Mouse (Mus musculus): ENCODE measurements around the gene Zfp108. TPM values are rescaled to one million over a fixed set of nuclear protein-coding genes. Genes with fewer than 3 reads are reported as not detected.
A peak's percentile ranks its signal among the peaks of the same experiment; 100 is the strongest.

Gene Zfp108
- polyA plus RNA-seq (2015; fragmentation: Nextera tagmentation; extraction: Ambion mirVana): 4.6 and 5.1 TPM in 2 replicates

DNA sequence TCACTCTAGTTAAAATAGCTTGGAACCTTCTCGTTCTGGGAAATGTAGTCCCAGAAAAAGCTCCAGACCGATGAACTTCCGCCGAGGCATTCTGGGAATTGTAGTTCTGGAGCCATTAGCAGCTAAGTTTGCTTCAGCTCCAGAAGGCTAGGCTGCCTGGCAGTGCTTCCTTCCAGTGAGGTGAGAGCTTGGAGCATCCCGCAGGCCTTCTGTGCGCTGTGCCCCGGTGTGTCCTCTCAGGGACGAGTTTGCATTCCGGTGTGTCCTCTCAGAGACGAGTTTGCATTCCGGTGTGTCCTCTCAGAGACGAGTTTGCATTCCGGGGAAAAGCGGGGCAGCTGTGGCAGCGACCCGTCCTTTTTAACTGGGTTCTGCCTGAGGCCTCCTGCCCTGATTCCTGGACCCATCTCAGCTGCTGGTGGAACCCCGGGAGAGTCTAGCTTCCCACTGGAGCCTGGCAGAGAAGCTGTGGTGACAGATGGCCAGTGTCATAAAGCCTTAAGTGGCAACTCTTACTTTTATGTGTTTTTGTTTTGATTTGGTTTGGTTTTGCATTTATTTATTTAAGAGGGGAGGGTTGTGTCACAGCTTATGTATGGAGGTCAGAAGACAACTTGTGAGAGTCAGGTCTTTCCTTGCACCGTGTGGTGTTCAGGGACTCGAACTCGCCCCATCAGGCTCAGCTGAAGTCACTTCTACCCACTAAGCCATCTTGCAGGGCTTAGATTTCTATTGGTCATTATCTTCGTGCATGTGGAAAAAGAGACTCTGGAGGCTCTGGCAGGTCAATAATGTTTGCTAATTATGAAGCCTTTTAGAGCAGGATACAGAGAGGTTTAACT is at the start of gene Zfp108:
TSS of gene Zfp108 (plus strand) at position 162 of the 842 bp plus-strand sequence.
- Histone ChIP-seq H3K36me3 (peaks cover 6% of the 10 kb centered on the region; the same call in 1 of the 2 replicates), H3K27me3 (no peaks in the 10 kb centered on the region), H3K4me3 (replicated peaks) (peak within 1 kb of the TSS; percentile 49), H3K27ac (peak within 1 kb of the TSS; percentile 7; the same call in 1 of the 2 replicates), H3K9ac (replicated peaks) (peak within 1 kb of the TSS; percentile 58), H3K9me3 (no peaks in the 10 kb centered on the region), H3K4me1 (replicated peaks) (peaks cover 25% of the 10 kb centered on the region), H3K4me2 (replicated peaks) (peak within 1 kb of the TSS; percentile 56)
- peak; percentile 94 for ATAC-seq
- 19% methylated on average over 21 of the region's 21 CpGs for WGBS

DNA sequence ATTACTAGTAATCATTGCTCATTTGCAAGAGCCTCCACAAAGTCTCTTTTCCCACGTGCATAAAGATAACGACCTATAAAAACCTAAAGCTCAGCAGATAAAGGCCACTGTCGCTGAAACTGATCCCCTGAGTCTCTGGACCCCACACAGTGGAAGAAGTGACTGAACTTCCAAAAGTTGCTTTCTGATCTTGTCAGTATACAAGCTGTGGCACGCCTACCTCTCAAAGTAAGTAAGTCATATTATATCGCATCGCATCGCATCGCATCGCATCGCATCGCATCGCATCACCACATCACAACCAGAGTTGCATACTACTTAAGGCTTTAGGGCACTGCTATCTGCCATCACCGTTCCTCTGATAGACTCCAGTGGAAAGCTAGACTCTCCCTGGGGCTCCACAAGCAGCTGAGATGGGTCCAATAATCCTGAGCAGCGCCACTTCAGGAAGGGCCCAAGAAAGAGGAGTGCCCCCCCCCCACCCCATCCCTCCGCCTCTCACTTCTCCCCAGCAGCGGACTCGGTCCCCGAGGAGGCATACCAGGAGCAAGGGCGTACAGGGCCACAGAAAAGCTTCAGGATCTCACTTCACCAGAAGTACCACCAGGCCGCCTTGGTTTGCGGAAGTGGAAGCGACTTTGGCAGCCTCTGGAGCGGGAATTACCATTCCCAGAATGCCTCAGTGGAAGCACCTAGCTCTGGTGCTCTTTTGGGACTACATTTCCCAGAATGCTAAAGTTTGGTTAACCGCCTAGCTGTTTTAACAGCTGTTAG is 46.9 kb upstream of the Zfp108 start:
- peak overlapping the region; percentile 44; the same call in 1 of the 2 replicates for H3K27ac ChIP-seq
- 16% methylated on average over 24 of the region's 24 CpGs for WGBS
- peaks cover 29% of the 10 kb centered on the region for H3K36me3 ChIP-seq
- H3K4me1 ChIP-seq (replicated peaks): peaks cover 10% of the 10 kb centered on the region
- ATAC-seq: peak; percentile 90
- peak overlapping the region; percentile 70 for H3K4me2 ChIP-seq (replicated peaks)
- H3K9me3 ChIP-seq: no peaks in the 10 kb centered on the region
- H3K9ac ChIP-seq (replicated peaks): peak overlapping the region; percentile 83
- no peaks in the 10 kb centered on the region for H3K27me3 ChIP-seq
- peak overlapping the region; percentile 63 for H3K4me3 ChIP-seq (replicated peaks)

DNA sequence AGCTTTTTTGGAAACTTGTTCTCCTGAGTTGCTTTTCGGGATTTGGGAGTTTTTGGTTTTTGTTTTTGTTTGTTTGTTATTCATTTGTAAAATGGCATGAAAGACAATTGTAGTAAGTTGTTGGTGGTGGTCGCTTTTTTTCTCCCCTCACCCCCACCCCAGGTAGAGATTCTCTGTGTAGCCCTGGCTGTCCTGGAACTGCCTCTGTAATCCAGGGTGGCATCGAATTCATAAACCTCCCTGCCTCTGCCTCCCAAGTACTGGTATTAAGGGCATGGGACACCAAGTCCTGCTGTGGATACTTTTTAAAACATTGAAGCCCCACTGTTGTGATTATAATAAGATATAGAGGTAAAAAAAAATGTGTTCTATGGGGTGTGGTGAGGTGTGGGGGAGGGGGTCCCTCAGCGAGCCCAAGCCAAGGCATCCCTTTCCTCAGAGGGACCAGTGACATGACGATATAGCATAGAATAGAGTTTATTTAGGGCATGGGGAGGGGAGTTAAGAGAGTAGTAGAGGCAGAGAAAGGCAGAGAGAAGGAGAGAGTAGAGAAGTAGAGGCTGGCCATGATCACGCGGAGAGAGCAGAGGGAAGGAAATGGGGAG is 46.2 kb upstream of the Zfp108 start:
- Histone ChIP-seq H3K4me2 (replicated peaks) (peak overlapping the region; percentile 70), H3K9me3 (no peaks in the 10 kb centered on the region), H3K27ac (no peak overlapping the region), H3K4me1 (replicated peaks) (peaks cover 10% of the 10 kb centered on the region), H3K9ac (replicated peaks) (no peak overlapping the region), H3K36me3 (peaks cover 24% of the 10 kb centered on the region), H3K27me3 (no peaks in the 10 kb centered on the region), H3K4me3 (replicated peaks) (peak overlapping the region; percentile 63)
- 59% methylated on average over 7 of the region's 7 CpGs for WGBS
- peak; percentile 75 for ATAC-seq

DNA sequence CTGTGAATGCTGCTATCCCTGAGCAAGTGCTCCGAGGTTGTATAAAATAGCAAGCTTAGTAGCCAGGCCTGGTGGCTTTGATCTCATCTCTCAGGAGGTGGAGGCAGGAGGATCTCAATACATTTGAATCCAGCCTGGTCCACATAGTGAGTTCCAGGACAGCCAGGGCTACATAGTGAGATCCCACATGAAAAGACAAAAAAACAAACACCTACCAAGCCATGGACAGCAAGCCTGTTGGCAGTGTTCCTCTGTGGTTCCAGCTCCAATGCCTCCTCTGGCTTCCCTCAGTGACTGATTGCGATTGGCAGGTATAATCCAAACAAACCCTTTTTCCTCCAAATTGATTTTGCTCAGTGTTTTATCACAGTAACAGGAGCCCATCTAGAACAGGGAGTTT is 44.3 kb upstream of the Zfp108 start:
- WGBS: 72% methylated on average over 2 of the region's 2 CpGs
- H3K9me3 ChIP-seq: no peaks in the 10 kb centered on the region
- no peak for ATAC-seq
- no peak overlapping the region for H3K4me2 ChIP-seq (replicated peaks)
- H3K27ac ChIP-seq: no peak overlapping the region
- no peaks in the 10 kb centered on the region for H3K27me3 ChIP-seq
- H3K36me3 ChIP-seq: peaks cover 6% of the 10 kb centered on the region; the same call in 1 of the 2 replicates
- peaks cover 10% of the 10 kb centered on the region for H3K4me1 ChIP-seq (replicated peaks)
- no peak overlapping the region for H3K9ac ChIP-seq (replicated peaks)
- H3K4me3 ChIP-seq (replicated peaks): no peak overlapping the region

DNA sequence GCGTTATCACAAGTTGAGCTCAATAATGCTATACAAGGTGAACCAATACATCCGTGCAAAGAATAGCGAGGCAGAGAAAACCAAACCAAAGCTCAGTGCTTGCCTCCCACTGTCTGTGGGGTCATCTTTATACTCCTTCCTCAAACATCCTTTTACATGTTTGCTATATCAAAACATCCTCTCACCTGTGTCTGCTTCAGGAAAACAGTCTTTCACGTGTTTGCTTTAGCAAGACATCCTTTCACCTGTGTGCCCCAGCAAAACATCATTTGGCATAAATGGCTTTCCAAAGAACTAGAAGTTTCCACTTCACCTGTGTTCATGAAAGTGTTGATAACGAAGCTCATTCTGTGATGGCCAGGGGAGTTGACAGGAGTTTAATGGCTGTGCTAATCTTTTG is 43.3 kb upstream of the Zfp108 start, which contains the start of gene Zfp111:
TSS of gene Zfp111 (minus strand) at position 101 of the 400 bp plus-strand sequence.
- ATAC-seq: no peak
- WGBS: 84% methylated on average over 5 of the region's 5 CpGs
- H3K4me3 ChIP-seq (replicated peaks): no peak within 1 kb of the TSS

DNA sequence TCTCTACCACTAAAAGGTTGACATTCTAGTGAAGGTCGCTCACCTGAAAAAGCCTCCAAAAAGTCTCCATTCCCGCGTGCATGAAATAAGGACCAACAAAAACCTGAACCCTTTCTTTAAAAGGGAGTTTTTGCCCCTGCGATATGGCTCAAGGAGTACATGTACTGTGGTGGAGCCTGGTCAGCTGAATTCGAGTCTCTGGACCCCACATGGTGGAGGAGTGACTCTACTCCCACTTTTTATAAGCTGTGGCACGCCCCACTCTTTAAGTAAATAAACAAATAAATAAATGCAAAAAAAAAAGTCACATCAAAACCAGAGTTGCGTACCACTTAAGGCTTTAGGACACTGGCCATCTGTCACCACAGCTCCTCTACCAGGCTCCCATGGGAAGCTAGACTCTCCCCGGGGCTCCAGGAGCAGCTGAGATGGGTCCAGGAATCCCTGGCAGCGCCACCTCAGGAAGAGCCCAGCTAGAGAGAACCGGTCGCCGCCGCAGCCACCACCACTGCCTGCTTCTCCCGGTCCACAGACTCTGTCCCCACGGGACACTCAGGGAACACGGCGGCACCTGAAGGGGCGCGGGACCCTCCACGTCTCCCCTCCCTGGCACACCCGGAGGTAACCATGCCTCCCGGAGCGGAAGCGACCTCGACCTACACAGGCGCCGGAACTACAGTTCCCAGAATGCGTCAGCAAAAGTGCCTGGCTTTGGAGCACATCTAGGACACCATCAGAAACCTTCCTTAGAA is 17.4 kb upstream of the Zfp108 start, which contains the start of gene Zfp109:
TSS of gene Zfp109 (minus strand) at position 521 of the 752 bp plus-strand sequence.
- Histone ChIP-seq H3K4me2 (replicated peaks) (peak within 1 kb of the TSS; percentile 69), H3K4me1 (replicated peaks) (peaks cover 6% of the 10 kb centered on the region), H3K27me3 (0 out of 2 replicates have a peak, but pooled peaks cover 3% of the 10 kb centered on the region), H3K4me3 (replicated peaks) (peak within 1 kb of the TSS; percentile 77), H3K9me3 (no peaks in the 10 kb centered on the region), H3K27ac (no peak within 1 kb of the TSS; the same call in 1 of the 2 replicates), H3K9ac (replicated peaks) (peak within 1 kb of the TSS; percentile 75), H3K36me3 (0 out of 2 replicates have a peak, but pooled peaks cover 8% of the 10 kb centered on the region)
- WGBS: 7% methylated on average over 28 of the region's 28 CpGs
- peak; percentile 95 for ATAC-seq

More for the DNA sequence above, 43.3 kb upstream of the Zfp108 start, which contains the start of gene Zfp111:
- peaks cover 10% of the 10 kb centered on the region for H3K4me1 ChIP-seq (replicated peaks)
- no peak within 1 kb of the TSS for H3K9ac ChIP-seq (replicated peaks)
- H3K27me3 ChIP-seq: no peaks in the 10 kb centered on the region
- H3K9me3 ChIP-seq: no peaks in the 10 kb centered on the region
- no peaks in the 10 kb centered on the region for H3K36me3 ChIP-seq
- no peak within 1 kb of the TSS for H3K4me2 ChIP-seq (replicated peaks)
- H3K27ac ChIP-seq: no peak within 1 kb of the TSS

DNA sequence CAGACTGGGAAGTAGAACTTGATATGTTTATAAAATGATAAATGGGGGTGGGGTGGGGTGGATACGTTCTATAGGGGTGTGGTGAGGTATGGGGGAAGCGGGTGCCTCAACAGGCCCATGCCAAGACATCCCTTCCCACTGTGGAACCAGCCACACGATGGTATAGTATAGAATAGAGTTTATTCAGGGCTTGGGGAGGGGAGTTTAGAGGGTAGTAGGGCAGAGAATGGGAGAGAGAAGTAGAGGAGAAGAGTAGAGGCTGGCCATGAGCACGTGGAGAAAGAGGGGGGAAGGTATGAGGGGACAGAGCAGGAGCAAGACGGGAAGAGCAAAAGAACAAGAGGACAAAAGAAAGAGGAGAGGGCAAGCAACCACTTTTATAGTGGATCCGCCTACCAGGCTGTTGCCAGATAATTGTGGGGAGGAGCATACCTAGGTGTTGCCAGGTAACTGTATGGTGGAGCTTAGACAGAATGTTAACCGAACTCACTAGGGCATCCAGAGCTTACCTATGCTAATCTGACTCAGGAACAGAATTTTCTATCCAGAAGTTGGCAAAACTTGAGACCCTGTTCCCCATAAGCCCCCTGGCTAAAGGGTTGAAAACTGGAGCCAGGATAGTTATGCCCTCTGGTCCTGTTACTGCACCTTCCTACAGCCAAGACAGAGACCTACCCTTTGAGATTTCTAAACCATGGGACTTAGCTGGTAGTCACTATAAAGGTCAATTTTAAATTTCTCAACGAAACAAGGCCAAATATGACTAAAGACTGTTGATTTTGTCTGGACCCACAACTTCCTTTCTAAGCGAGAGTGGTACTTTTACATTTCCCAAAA is 597 bp upstream of the Zfp108 start:
- H3K4me3 ChIP-seq (replicated peaks): peak overlapping the region; percentile 49
- no peak overlapping the region for H3K27ac ChIP-seq
- peak; percentile 75 for ATAC-seq
- peaks cover 25% of the 10 kb centered on the region for H3K4me1 ChIP-seq (replicated peaks)
- no peaks in the 10 kb centered on the region for H3K36me3 ChIP-seq
- H3K9me3 ChIP-seq: no peaks in the 10 kb centered on the region
- WGBS: 61% methylated on average over 9 of the region's 9 CpGs
- H3K9ac ChIP-seq (replicated peaks): peak overlapping the region; percentile 20; the same call in 1 of the 2 replicates
- H3K27me3 ChIP-seq: no peaks in the 10 kb centered on the region
- peak overlapping the region; percentile 56 for H3K4me2 ChIP-seq (replicated peaks)

DNA sequence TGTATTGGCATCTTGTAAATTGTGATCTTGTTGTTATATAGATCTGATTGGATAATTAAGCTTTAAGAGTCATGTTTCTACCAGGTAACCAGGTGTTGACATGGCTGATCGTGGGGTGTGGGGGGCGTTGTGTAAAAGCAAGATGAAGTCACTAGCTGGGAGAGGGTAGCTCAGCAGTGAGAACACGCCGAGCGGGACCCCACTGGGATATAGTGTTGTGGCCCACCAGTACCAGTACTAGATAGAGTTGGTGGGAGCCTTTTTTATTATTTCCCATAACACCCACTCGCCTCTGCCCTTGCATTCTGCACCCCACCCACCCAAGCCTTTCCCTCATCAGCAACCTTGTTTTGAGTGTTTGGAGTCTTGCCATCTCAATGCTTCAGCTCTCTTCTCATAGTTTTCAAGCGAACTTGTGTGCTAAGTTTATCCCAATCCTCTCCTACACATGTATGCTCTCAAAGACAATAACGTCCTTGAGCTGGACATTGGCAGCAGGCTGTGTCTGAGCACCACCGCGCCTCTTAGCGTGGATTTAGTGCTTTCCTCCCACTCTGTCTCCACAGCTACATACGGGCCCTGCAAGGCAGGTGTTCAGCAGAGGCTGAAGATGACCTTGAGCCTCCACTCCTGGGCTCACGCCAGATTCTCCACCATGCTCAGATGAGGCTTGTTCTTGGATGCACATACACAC is 4.9 kb downstream of the Zfp108 start:
- Histone ChIP-seq H3K4me1 (replicated peaks) (peaks cover 20% of the 10 kb centered on the region), H3K36me3 (peaks cover 30% of the 10 kb centered on the region), H3K9me3 (no peaks in the 10 kb centered on the region), H3K9ac (replicated peaks) (no peak overlapping the region), H3K4me3 (replicated peaks) (no peak overlapping the region), H3K27me3 (no peaks in the 10 kb centered on the region), H3K27ac (no peak overlapping the region), H3K4me2 (replicated peaks) (no peak overlapping the region)
- WGBS: 91% methylated on average over 13 of the region's 13 CpGs
- ATAC-seq: no peak

DNA sequence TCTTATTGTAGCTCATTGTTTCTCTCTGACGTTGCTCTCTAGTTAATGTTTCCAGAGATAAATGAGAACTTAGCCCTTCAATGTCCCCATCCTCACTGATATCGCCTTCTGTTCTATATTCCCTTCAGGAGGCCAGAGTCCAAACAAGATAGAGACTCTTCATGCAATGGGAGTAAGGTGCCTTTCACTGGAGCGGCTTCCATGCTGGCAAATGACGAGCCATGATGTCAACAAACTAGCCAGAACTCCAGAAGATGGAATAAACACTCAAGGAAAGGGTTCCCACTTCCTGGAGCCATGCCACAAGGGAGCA is 5.4 kb downstream of the Zfp108 start:
- H3K36me3 ChIP-seq: peaks cover 30% of the 10 kb centered on the region
- H3K9me3 ChIP-seq: no peaks in the 10 kb centered on the region
- no peak overlapping the region for H3K4me2 ChIP-seq (replicated peaks)
- WGBS: 91% methylated on average over 4 of the region's 4 CpGs
- H3K4me3 ChIP-seq (replicated peaks): no peak overlapping the region
- H3K27ac ChIP-seq: no peak overlapping the region
- no peak for ATAC-seq
- H3K9ac ChIP-seq (replicated peaks): no peak overlapping the region
- H3K27me3 ChIP-seq: no peaks in the 10 kb centered on the region
- peaks cover 18% of the 10 kb centered on the region for H3K4me1 ChIP-seq (replicated peaks)
